Mouse (Mus musculus): Measurements from ENCODE around the gene Gm4778. TPM values are rescaled to one million over a fixed set of nuclear protein-coding genes. Genes with fewer than 3 reads are reported as not detected.

Gm4778 gene
- polyA plus RNA-seq (2014; fragmentation: Illumina TruSeq; extraction: RNeasy Lipid Tissue Mini Kit (QIAGEN cat#74804); ENCODE audit: low read depth, low replicate concordance) = not detected

DNA sequence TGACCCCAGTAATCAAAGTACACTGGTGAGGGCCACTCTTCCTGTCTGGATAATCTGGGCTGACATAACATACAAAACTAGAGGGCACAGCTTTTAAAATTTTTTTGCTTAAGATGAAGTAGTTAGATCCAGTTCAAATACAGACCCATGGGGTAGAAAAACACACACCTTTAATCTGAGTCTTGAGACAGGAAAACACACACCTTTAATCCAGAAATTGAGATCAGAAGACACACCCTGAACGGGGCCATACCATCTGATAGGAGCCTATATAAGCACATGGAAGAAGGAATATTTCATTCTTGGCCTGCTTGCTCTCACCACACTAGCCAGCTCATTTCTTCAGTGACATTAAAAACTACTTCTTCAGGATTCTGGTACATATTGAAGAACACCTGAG lies at the start of gene Gm4778:
Gene Gm4778, plus strand, starts transcription at position 301 of the 400 bp plus-strand sequence.

DNA sequence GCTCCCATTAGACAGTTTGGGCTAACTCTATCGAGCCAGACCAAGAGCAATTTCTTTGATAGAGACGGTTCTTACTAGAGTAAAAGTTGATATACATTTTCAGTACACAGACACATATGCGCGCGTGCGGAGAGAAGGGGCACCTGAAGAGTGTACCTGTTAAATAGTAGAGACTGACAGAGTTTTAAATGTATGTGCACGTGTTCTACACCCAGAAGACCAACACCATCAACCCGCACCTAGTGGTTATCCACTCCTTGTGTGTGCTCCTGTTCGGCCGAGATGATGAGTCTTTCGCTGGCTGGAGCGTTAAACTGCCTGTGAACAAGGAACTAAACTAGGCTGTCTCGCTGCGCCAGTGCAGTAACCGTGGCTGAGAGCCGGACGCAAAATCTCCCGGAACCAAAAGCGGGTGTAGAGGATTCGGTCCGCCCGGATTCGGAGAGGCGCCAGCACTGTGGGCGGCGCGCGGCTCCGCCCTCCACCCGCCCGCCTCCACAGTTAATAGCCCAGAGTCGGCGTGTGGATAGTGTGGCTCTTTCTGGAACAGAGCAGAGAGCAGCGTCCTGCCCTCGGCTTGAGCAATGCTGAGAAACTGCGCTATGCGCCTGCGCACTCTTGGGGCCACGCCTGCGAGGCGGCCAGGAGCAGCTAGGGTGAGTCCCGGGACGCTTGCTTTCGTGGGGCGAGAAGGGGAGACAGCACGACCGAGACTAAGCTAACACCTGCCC lies 46.0 kb downstream of the Gm4778 start, which contains the start of gene Them4:
Gene Them4, plus strand, starts transcription at position 457 of the 731 bp plus-strand sequence.

Other genes starting within 250 kb of the Gm4778 start
- not detected for gene Gm9125, start 209.2 kb upstream of the Gm4778 start, polyA plus RNA-seq (2014; fragmentation: Illumina TruSeq; extraction: RNeasy Lipid Tissue Mini Kit (QIAGEN cat#74804); ENCODE audit: low read depth, low replicate concordance)
- not detected for gene Gm10697, start 191.4 kb upstream of the Gm4778 start, polyA plus RNA-seq (2014; fragmentation: Illumina TruSeq; extraction: RNeasy Lipid Tissue Mini Kit (QIAGEN cat#74804); ENCODE audit: low read depth, low replicate concordance)
- gene Gm10696, start 85.8 kb upstream of the Gm4778 start, polyA plus RNA-seq (2014; fragmentation: Illumina TruSeq; extraction: RNeasy Lipid Tissue Mini Kit (QIAGEN cat#74804); ENCODE audit: low read depth, low replicate concordance) = not detected
- gene Gm5286, start 67.3 kb upstream of the Gm4778 start, polyA plus RNA-seq (2014; fragmentation: Illumina TruSeq; extraction: RNeasy Lipid Tissue Mini Kit (QIAGEN cat#74804); ENCODE audit: low read depth, low replicate concordance) = not detected
- 41.5 TPM for gene Them4, start 46.1 kb downstream of the Gm4778 start, polyA plus RNA-seq (2014; fragmentation: Illumina TruSeq; extraction: RNeasy Lipid Tissue Mini Kit (QIAGEN cat#74804); ENCODE audit: low read depth, low replicate concordance)
- not detected for gene Them5, start 78.1 kb downstream of the Gm4778 start, polyA plus RNA-seq (2014; fragmentation: Illumina TruSeq; extraction: RNeasy Lipid Tissue Mini Kit (QIAGEN cat#74804); ENCODE audit: low read depth, low replicate concordance)
- gene C2cd4d, start 98.4 kb downstream of the Gm4778 start, polyA plus RNA-seq (2014; fragmentation: Illumina TruSeq; extraction: RNeasy Lipid Tissue Mini Kit (QIAGEN cat#74804); ENCODE audit: low read depth, low replicate concordance) = not detected
- gene Rorc, start 108.8 kb downstream of the Gm4778 start, polyA plus RNA-seq (2014; fragmentation: Illumina TruSeq; extraction: RNeasy Lipid Tissue Mini Kit (QIAGEN cat#74804); ENCODE audit: low read depth, low replicate concordance) = 54.0 TPM
- gene Lingo4, start 134.5 kb downstream of the Gm4778 start, polyA plus RNA-seq (2014; fragmentation: Illumina TruSeq; extraction: RNeasy Lipid Tissue Mini Kit (QIAGEN cat#74804); ENCODE audit: low read depth, low replicate concordance) = 0.38 TPM
- 3.1 TPM for gene Tdrkh, start 149.2 kb downstream of the Gm4778 start, polyA plus RNA-seq (2014; fragmentation: Illumina TruSeq; extraction: RNeasy Lipid Tissue Mini Kit (QIAGEN cat#74804); ENCODE audit: low read depth, low replicate concordance)
- 50.4 TPM for gene Mrpl9, start 179.3 kb downstream of the Gm4778 start, polyA plus RNA-seq (2014; fragmentation: Illumina TruSeq; extraction: RNeasy Lipid Tissue Mini Kit (QIAGEN cat#74804); ENCODE audit: low read depth, low replicate concordance)
- gene Oaz3, start 179.9 kb downstream of the Gm4778 start, polyA plus RNA-seq (2014; fragmentation: Illumina TruSeq; extraction: RNeasy Lipid Tissue Mini Kit (QIAGEN cat#74804); ENCODE audit: low read depth, low replicate concordance) = 1.3 TPM
- 0.69 TPM for gene Celf3, start 214.3 kb downstream of the Gm4778 start, polyA plus RNA-seq (2014; fragmentation: Illumina TruSeq; extraction: RNeasy Lipid Tissue Mini Kit (QIAGEN cat#74804); ENCODE audit: low read depth, low replicate concordance)
- 3.2 TPM for gene Riiad1, start 216.3 kb downstream of the Gm4778 start, polyA plus RNA-seq (2014; fragmentation: Illumina TruSeq; extraction: RNeasy Lipid Tissue Mini Kit (QIAGEN cat#74804); ENCODE audit: low read depth, low replicate concordance)

All from sigmoid colon, adult 10 weeks (tissue).